Mouse (Mus musculus): Measurements from ENCODE around the gene Il17rd.

DNA sequence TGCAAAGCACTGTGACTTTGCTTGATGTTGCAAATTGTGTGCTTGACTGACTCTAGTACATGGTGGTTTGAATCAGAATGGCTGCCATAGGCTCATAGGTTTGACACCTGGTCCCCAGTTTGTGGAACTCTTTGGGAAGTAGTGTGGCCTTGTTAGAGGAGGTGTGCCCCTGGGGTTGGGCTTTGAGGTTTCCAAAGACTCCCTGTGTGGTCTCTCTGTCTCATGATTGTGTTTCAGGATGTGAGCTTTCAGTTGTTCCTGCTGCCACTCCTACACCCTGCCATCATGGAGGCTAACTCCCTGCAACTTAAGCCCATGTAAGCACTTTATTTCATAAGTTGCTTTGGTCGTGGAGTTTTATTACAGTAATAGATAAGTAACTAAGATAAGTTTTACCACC is 91.9 kb downstream of the Il17rd start:
- TF ChIP-seq CTCF (IDR thresholded peaks at IDR 0.05; ENCODE audit: extremely low read depth, insufficient read depth, low read length), result no peak
- no peak for TF ChIP-seq POLR2A (IDR thresholded peaks at IDR 0.05; ENCODE audit: extremely low read depth, insufficient read depth, low read length)

Measured in cortical plate, adult 2 months (tissue).